Mouse (Mus musculus) yolk sac, embryonic 10.5 days (tissue): ENCODE data around the gene Dysf.

Source experiments
- DNase-seq: peaks from one replicate; pipeline ENCODE4 v3.0.0-alpha.2; 2017; ENCODE audit warnings: low spot score

Gene Dysf

GRCm38 (mm10) chr6:84111106-84111505, 102.7 kb downstream of the Dysf start:
- no peak for DNase-seq

- no peak for DNase-seq
Measured at GRCm38 (mm10) chr6:84119731-84120530, 111.5 kb downstream of the Dysf start.

DNA sequence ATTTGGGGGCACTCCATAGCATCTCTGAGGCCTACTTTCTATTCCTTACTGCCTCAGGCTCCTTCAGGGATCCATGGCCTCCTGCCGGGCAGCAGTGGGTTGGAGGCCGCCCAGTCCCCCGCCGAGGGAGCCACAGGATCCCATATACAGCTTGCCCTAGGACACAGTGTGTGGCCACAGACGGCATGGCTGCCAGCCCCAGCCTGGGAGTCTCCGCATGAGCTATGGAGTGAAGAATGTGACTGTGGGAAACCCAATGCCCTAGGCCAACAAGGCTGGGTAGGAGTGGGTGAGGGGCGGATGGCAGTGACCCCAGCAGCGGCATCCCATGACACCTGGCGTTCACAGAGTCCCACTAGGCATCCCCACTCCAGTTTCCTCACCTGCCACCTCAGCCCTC, 116.2 kb downstream of the Dysf start:
- DNase-seq: no peak

GRCm38 (mm10) chr6:84125101-84125500, 116.7 kb downstream of the Dysf start:
- no peak for DNase-seq

- DNase-seq: no peak
Measured at GRCm38 (mm10) chr6:84128229-84128628, 119.8 kb downstream of the Dysf start.

- DNase-seq: no peak
Measured at GRCm38 (mm10) chr6:84130867-84131266, 122.5 kb downstream of the Dysf start.

GRCm38 (mm10) chr6:84131539-84131938, 123.1 kb downstream of the Dysf start:
- DNase-seq: no peak

- DNase-seq: no peak
Measured at GRCm38 (mm10) chr6:84133053-84133452, 124.7 kb downstream of the Dysf start.

DNA sequence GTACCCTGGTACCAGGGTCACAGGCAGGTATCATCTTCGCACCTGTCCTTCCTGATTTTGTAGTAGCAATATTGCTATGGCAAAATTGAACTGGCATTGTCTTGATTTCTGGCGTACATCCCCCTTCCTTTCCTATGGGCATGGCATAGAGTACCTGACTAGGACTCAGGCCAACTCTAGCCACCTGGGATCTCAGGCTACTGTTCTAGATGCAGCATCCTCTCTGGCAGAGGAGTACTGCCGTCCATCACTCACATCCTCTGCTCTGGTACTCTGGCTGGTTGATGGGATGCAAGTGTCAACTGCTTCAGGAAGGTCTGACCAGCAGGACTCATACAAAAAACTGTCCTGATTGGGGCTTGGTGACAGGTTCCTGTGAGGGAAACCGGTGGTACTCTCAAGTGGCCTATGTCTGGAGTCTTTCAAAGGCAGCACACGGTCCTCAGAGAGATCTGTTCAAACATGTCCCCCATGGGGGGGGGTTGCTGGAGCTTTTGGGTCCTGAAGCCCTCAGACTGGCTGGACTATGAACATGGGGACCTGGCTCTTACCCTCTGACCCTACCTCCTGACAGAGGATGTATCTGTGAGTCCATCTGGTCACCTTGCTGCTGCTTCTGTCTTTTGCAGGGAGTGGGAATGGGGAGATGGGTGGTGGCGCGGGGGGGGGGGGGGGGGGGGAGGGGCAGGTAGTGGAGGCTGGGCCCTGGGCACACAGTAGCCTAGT, 125.8 kb downstream of the Dysf start:
- DNase-seq: no peak

DNA sequence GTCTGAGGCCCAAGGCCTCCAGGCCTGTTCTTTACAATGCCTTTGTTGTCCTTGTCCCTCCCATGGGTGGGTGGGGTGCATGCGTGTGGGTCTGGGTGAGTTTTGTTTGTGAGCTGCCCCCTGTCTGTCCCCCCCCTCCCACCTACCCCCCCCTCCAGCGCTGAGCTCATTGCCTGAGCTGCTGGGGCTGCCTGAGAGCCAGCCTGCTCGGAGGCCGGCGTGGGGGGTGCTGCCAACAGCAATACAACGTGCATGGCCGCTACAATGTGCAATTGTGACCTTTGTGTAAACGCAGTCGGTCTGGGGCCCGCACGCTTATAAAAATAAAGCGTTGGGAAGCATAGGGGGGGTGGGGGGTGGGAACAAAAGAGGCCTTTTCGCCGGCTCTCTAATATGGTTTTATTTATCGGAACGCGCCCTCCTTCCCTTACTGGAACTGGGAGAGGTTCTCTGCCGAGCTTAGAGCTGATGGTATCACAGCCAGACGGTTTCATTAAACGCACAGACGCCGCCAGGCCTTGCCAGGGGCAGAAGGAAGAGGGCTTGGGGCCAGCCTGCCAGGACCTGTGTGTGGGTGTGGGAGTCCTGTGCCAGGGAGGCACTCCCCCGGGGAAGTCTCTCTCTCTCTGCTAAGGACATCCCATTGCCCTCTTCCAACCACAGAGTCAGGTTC, 126.5 kb downstream of the Dysf start:
- no peak for DNase-seq

GRCm38 (mm10) chr6:84135709-84136108, 127.3 kb downstream of the Dysf start:
- DNase-seq: no peak

- DNase-seq: no peak
Measured at GRCm38 (mm10) chr6:84136345-84136744, 128.0 kb downstream of the Dysf start.

DNA sequence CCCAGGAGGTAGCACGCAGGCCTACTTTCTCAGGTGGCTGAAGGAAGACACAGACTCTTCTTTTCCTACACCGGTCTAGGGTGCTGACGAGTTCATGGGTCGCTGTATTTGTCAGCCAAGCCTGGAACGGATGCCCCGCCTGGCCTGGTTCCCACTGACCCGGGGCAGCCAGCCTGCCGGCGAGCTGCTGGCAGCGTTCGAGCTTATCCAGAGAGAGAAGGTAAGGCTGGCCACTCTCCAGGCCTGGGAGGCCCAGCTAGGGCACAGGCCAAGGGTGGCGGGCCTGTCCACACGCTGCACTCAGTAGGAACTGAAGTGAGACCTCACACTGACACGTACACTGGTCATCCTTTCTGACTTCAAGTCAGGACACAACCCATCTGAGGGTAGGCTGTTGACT, 131.5 kb downstream of the Dysf start:
- no peak for DNase-seq

DNA sequence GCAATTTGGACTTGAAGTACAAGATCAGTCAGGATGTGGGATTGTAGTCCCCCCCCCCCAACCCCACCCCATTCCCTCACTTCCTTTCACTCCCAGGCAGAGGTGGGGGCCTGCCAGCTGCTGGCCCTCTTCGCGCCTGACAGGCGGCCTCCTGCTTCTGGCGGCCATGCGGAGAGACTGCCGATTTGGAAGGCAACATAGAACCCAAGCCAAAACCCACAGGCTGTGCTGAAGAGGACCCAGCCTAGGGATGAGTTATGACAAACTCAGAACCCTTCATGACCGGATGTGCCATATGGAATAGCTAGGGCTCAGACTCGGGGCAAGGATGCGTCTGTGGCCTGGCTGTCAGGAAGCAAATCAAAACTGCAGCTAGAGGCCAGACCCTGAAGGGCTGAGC, 134.1 kb downstream of the Dysf start:
- no peak for DNase-seq

DNA sequence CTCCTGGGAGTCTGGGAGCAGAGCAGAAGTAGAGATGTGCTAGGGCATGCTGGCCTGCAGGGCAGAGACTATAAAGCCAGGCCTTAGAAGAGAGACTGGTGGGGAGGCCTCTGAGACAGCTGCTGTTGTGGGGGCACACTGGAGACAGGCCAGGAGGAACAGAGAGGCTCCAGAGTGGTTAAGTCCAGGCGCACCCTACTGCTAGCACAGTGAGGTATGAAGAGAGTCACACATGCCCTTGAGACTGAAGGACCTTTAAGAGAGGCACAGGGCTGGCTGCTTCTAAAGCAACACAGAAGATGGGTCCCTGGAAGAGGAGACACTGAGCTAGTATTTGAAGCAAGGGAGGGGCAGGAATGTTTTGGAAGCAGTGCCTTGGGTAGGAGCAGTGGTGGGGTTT, 134.9 kb downstream of the Dysf start:
- no peak for DNase-seq

GRCm38 (mm10) chr6:84144393-84144792, 136.0 kb downstream of the Dysf start:
- DNase-seq: no peak

- DNase-seq: no peak
Measured at GRCm38 (mm10) chr6:84147206-84148004, 139.0 kb downstream of the Dysf start.

- no peak for DNase-seq
Measured at GRCm38 (mm10) chr6:84148470-84148869, 140.1 kb downstream of the Dysf start.

DNA sequence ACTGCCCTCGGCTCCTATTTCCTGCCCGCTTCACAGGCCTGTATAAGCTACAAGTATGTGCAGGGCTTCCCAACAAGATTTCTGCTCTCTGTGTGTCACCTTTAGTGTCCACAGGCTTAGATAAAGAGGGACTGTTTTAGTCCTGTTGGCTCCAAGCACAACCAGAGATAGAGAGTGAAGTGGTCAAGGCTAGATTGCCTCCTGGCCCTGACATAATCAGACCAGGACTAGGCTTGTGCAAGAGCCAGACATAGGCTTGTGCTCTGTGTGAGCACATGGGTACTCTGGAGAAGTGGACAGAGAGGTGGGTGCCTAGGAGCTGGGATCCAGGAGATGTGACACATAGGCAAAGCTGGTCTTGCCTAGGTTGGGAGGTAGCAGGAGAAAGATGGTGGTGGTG, 146.1 kb downstream of the Dysf start:
- no peak for DNase-seq

DNA sequence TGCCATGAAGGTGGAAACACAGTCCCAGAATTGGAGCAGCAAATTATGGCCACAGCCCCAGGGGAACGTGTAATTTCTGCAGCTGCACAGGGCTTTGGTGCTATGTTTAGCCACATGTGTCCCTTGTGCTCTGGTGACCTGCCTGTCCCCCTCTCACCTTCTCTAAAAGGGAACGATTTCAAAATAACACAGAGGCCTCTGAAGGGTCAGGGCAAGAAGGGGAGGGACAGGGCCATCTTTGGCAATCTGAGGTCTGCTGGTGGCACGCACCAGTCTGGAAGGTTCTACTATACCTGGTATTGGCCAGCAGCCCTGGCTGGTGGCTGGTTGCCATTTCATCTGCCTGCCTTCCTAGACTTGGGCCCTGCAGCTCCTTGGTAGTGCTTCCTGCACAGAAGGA, 147.4 kb downstream of the Dysf start:
- no peak for DNase-seq

- no peak for DNase-seq
Measured at GRCm38 (mm10) chr6:84156481-84157025, 148.2 kb downstream of the Dysf start.

DNA sequence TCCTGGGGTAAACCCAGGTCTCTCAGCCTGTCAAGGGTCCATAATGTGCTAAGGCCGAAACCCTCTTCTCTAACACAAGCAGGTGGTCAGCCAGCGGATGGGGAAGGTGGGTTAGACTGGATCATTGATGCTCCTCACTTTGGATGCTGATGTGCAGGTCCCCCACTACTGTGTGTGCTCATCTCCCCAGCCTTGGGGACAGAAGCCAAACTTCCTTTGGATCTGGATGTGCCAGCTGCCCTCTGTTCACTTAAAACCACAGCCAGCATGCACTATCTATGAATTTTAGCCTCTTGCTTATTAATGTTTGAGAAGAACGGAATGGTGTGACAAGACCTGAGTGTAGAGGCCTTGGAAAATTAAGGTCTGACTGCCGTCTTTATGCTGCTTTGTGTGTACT, 150.7 kb downstream of the Dysf start:
- DNase-seq: no peak
